Mouse (Mus musculus): ENCODE measurements around the gene Ssbp1. TPM values are rescaled to one million over a fixed set of nuclear protein-coding genes. Genes with fewer than 3 reads are reported as not detected.

Ssbp1 gene
- 10 to 100 TPM; 29.9 to 30.0 TPM for total RNA-seq (2021)
- long read RNA-seq, full-length matches to known transcripts, result 23 of 118 reads
- long read RNA-seq, partial matches to known transcripts, result 89 of 118 reads
- long read RNA-seq, other reads (novel, unspliced or antisense), result 6 of 118 reads

DNA sequence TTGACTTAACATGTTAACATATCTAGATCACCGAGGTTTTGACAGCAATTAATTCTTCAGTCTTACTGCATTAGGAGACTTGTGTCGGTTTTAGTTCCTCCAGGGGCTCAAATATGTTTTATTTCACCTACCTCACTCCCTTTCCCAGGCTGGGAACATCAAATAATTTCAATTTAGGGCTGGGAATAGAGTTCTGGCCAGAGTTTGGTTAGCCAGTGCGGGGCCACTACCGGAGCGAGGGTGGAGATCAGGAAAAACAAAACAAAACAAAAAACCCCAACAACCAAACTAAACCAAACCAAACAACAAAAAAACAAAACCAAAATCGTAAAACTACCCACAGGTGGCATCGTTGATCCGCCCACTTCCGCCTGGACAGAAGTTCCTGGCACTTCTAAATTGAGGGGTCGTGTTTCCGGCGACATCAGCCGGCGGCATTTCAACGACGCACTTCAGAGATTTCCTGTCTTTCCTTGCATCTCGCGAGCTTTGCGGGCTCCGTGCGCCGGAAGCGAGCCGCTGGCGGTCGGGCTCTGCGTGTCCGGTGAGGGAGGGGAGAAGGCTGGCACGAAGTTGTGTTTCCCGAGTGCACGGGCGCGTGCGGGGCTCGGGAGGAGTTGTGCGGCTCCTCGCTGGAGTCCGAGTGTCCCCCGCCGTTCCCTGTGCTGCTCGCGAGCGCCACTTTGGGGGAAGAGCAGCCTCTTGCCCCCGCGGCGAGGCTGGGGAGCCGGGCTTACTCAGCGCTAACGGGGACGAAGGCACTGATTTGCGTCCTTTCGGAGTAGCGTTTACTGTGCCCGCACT, at the start of gene Ssbp1:
Gene Ssbp1 (plus strand): TSS at position 437 of the 804 bp plus-strand sequence.
- peak; percentile 87 to 96 for DNase-seq (ENCODE audit: low spot score in 2 of 2)

DNA sequence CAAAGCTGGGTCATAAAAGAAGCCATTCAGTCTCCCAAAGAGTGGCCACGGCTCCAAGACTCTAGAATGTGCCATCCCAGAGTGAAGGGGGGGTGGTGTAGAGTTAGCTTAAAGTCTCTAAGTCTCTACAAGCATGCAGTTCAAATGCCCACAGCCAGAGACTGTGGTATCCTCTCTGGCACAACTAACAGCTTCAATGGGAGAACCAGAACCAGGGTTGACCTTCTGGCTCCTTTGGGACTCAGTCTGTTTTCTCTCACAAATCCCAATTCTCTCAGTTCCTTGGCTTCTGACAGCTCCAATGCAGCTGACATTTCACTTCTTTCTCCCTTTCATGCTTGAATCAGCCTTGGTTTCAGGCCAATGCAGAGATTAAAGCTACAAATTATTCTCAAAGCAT, 48.1 kb upstream of the Ssbp1 start:
- DNase-seq (ENCODE audit: low spot score in 2 of 2), result no peak

GRCm38 (mm10) chr6:40423774-40424173, 47.4 kb upstream of the Ssbp1 start:
- DNase-seq (ENCODE audit: low spot score in 2 of 2), result peak in 1 of 2 experiments; percentile 75

DNA sequence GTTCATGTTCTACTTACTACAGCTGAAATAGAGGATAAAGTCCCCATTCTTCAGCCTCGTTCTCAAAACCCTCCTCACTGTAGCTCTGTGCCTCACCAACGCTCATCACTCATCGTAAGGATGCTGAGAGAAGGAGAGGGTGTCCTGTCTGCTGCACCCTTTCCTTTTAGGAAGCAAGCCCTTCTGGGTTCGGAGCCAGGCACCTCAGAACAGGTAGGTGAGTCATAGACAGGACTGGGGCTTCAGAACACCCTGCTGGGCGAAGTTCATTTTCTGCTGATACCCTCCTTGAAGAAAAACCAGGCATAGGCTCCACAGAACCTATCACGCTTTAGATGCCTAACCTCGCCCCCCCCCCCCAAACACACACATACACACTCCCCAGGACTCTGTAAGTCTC, 43.7 kb upstream of the Ssbp1 start:
- no peak for DNase-seq (ENCODE audit: low spot score in 2 of 2)

- DNase-seq (ENCODE audit: low spot score in 2 of 2), result no peak
Observed at GRCm38 (mm10) chr6:40428696-40429095, 42.5 kb upstream of the Ssbp1 start.

- no peak for DNase-seq (ENCODE audit: low spot score in 2 of 2)
Observed at GRCm38 (mm10) chr6:40429521-40429931, 41.6 kb upstream of the Ssbp1 start.

- DNase-seq (ENCODE audit: low spot score in 2 of 2), result no peak
Observed at GRCm38 (mm10) chr6:40430251-40430650, 40.9 kb upstream of the Ssbp1 start.

GRCm38 (mm10) chr6:40430878-40431277, 40.3 kb upstream of the Ssbp1 start:
- peak in 1 of 2 experiments; percentile 67 for DNase-seq (ENCODE audit: low spot score in 2 of 2)

DNA sequence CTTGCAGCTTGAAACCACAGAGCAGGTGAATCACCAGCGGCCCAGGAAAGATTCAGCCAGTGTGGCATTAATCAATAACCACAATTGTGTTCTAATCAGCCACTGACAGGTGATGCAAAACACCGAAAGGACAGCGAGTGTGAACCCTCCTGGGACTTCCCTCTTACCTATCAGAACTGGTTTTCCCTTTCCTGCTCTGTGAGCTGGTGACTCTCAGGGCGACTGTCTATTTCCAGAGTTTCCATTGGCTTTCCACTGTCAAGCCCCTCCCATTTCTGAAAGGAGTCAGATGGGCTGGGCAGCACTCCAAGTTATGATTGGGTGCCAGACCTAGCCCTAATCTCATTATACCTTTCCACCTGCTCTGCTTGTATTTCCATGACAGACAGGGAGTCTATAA, 39.8 kb upstream of the Ssbp1 start:
- no peak for DNase-seq (ENCODE audit: low spot score in 2 of 2)

DNA sequence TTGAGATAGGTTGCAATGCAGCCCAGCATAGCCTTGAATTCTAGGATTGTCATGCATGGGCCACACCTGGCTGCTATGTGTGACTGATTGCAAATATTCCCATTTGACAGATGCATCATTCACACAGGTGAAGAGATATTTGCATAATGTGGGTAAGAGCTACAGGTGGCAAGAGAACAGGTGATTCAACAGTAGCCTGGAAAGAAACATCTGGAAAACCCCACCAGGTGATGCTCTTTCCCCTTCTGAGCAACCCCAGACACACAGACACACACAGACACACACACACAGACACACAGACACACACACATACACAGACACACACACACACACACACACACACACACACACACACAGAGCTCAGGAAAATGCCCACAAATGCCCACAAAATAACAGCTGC, 39.3 kb upstream of the Ssbp1 start:
- DNase-seq (ENCODE audit: low spot score in 2 of 2), result no peak

DNA sequence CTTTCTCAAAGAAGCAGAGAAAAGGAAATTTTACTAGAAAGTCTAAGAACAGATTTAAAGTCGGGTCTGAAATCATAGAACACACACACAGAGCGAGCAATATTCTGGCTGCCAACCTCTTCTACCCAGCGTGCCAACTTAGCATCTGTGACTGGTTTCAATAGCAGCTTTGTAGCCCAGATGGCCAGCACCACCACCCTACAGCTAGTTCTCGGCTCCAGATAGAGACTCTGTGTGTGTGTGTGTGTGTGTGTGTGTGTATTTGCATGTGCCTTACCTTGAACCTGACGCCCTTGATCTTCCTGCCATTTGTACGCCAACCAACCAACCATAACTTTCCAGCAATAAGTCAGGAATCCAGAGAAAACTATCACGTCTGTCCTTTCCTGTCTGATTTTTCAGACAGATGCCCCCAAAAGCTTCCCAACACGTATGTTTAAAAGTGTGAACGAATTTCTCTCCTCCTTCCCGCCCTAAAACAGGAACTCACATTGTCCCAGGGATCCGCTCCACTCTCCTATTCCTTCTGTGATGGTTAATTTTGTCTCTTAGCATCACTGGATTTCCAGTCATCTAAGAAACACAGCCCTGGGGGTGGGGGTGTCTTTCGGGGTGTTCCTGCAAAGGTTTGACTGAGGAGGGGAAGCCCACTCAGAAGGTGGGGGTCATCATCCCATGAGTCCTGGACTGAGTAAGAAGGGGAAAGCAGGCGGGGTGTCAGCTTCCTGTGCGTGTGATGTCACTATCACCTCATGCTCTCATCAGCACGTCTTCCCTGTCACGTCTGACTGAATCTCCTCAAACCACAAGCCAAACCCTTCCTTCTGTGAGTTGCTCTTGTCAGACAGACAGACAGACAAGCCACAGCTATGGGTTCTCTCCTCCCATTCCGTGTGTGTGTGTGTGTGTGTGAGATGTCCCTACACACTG, 38.5 kb upstream of the Ssbp1 start:
- DNase-seq (ENCODE audit: low spot score in 2 of 2), result peak; percentile 81 to 94

- DNase-seq (ENCODE audit: low spot score in 2 of 2), result no peak
Observed at GRCm38 (mm10) chr6:40434697-40435096, 36.5 kb upstream of the Ssbp1 start.

GRCm38 (mm10) chr6:40435151-40436046, 35.8 kb upstream of the Ssbp1 start:
- DNase-seq (ENCODE audit: low spot score in 2 of 2), result peak; percentile 67 to 76

GRCm38 (mm10) chr6:40436047-40436483, 35.1 kb upstream of the Ssbp1 start, which contains the start of gene E330009J07Rik:
Gene E330009J07Rik (minus strand): TSS chr6:40436135.
- DNase-seq (ENCODE audit: low spot score in 2 of 2), result peak; percentile 69 to 80

GRCm38 (mm10) chr6:40438936-40439335, 32.2 kb upstream of the Ssbp1 start, which contains the start of gene Wee2:
Gene Wee2 (plus strand): TSS chr6:40439088.
- DNase-seq (ENCODE audit: low spot score in 2 of 2), result no peak

GRCm38 (mm10) chr6:40439731-40440130, 31.4 kb upstream of the Ssbp1 start:
- DNase-seq (ENCODE audit: low spot score in 2 of 2), result no peak

DNA sequence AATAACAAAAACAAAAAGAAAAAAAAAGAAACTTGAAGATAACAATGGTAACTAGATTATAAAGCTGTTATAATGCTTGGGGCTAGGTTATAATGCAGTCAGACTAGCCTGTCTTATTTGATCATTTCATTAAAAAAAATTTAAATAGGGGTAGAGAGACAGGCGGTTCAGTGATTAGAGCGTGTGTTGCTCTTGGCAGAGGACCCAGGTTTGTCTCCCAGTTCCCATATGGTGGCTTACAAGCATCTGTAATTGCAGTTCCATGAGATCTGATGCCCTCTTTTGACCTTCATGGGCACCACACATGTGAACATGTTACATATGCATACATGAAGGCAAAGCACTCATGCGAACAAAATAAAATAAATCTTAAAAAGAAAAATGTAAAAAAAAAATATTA, 29.9 kb upstream of the Ssbp1 start:
- DNase-seq (ENCODE audit: low spot score in 2 of 2), result no peak

DNA sequence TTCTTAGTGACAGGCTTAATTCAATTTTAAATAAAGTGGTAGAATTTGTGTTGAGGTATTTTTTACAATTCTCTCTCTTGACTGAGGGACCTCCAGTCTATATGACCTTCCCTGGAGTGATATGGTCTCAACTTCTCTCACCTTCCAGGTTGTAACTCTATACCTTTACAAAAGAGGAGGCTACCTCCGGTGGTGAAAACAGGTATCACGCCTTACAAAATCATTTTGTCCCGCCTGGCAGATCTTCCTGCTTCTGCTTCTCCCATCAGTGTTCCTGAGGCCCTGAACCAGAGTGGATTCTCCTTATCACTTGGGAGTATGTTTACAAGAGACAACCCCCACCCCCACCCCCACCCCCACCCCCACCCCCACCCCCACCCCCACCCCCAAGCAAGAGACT, 29.4 kb upstream of the Ssbp1 start:
- DNase-seq (ENCODE audit: low spot score in 2 of 2), result no peak

GRCm38 (mm10) chr6:40443281-40443928, 27.7 kb upstream of the Ssbp1 start:
- no peak for DNase-seq (ENCODE audit: low spot score in 2 of 2)

- no peak for DNase-seq (ENCODE audit: low spot score in 2 of 2)
Observed at GRCm38 (mm10) chr6:40448626-40449025, 22.5 kb upstream of the Ssbp1 start.
